Mouse (Mus musculus) hindbrain, embryonic 11.5 days (tissue): ENCODE results near the gene Dock6. TPM values are rescaled to one million over a fixed set of nuclear protein-coding genes. Genes with fewer than 3 reads are reported as not detected.
A peak's percentile ranks its signal among the peaks of the same experiment; 100 is the strongest.

Experiments used
- ATAC-seq: fragments of 200-750 bp; cut with Nextera tagmentation; 2 replicates; pipeline ENCODE4 v1.8.0; 2017; ENCODE audit warnings: mild to moderate bottlenecking, moderate TSS enrichment, moderate library complexity; ENCODE audit not compliant: low FRiP score
- DNase-seq: peaks from one replicate; pipeline ENCODE4 v3.0.0-alpha.2; 2015; ENCODE audit warnings: low spot score
- H3K27ac ChIP-seq: fragments of 300-500 bp; sonication (generic); 2 replicates; pipeline ENCODE4 v1.5.1; 2014; ENCODE audit warnings: mild to moderate bottlenecking, low read depth, low read length
- H3K27me3 ChIP-seq: fragments of 300-500 bp; sonication (generic); 2 replicates; pipeline ENCODE4 v1.6.1; 2014; ENCODE audit warnings: mild to moderate bottlenecking, low read length, moderate library complexity, mixed read lengths; ENCODE audit not compliant: control insufficient read depth, insufficient read depth
- H3K36me3 ChIP-seq: fragments of 300-500 bp; sonication (generic); 2 replicates; pipeline ENCODE4 v1.6.1; 2014; ENCODE audit warnings: mild to moderate bottlenecking, low read length, moderate library complexity, mixed read lengths; ENCODE audit not compliant: control insufficient read depth, insufficient read depth
- H3K4me1 ChIP-seq: fragments of 300-500 bp; sonication (generic); replicated peaks from 2 replicates; pipeline ENCODE4 v1.6.1; 2014; ENCODE audit warnings: low read length, mixed read lengths; ENCODE audit not compliant: control insufficient read depth, insufficient read depth
- H3K4me2 ChIP-seq: fragments of 300-500 bp; sonication (generic); replicated peaks from 2 replicates; pipeline ENCODE4 v1.6.1; 2014; ENCODE audit warnings: mild to moderate bottlenecking, low read depth, low read length
- H3K4me3 ChIP-seq: fragments of 300-500 bp; sonication (generic); 2 replicates; pipeline ENCODE4 v1.5.1; 2014; ENCODE audit warnings: low read depth, low read length
- H3K9ac ChIP-seq: fragments of 300-500 bp; sonication (generic); 2 replicates; pipeline ENCODE4 v1.6.1; 2014; ENCODE audit warnings: low read depth, low read length
- H3K9me3 ChIP-seq: fragments of 300-500 bp; sonication (generic); 2 replicates; pipeline ENCODE4 v1.6.1; 2016; ENCODE audit warnings: low read length; ENCODE audit not compliant: control insufficient read depth
- WGBS: fragments of 180-500 bp; shearing (Covaris S2); extraction: QIAGEN DNeasy Blood & Tissue Kit; methylation state at CpG from one replicate; pipeline ENCODE4 v1.1.7; 2014; 5-methylcytosine and 5-hydroxymethylcytosine counted together
- polyA plus RNA-seq: library from polyadenylated mRNA; unstranded; fragments of >200 nt; fragmentation: Nextera tagmentation; extraction: Ambion mirVana; gene quantifications from 2 replicates; pipeline ENCODE4 v1.2.1, GENCODE M21; 2014

Dock6 gene
- polyA plus RNA-seq, 1 experiment from 2014 or later, result 21.4 TPM

- Histone ChIP-seq H3K9me3 (no peaks in the 10 kb centered on the region), H3K4me3 (peak overlapping the region; percentile 47), H3K4me1 (no peaks in the 10 kb centered on the region), H3K36me3 (peaks cover 2% of the 10 kb centered on the region; the same call in 1 of the 2 replicates), H3K9ac (peak overlapping the region; percentile 40), H3K27ac (0 out of 2 replicates have a peak overlapping the region, but pooled peaks have one; percentile 27), H3K27me3 (no peaks in the 10 kb centered on the region), H3K4me2 (peak overlapping the region; percentile 44)
- ATAC-seq (no peak; the same call in 1 of the 2 replicates), DNase-seq (no peak)
- WGBS, result under 1% methylated on average over 20 of the region's 20 CpGs
Observed at GRCm38 (mm10) chr9:21759718-21760117, 92.7 kb downstream of the Dock6 start.

DNA sequence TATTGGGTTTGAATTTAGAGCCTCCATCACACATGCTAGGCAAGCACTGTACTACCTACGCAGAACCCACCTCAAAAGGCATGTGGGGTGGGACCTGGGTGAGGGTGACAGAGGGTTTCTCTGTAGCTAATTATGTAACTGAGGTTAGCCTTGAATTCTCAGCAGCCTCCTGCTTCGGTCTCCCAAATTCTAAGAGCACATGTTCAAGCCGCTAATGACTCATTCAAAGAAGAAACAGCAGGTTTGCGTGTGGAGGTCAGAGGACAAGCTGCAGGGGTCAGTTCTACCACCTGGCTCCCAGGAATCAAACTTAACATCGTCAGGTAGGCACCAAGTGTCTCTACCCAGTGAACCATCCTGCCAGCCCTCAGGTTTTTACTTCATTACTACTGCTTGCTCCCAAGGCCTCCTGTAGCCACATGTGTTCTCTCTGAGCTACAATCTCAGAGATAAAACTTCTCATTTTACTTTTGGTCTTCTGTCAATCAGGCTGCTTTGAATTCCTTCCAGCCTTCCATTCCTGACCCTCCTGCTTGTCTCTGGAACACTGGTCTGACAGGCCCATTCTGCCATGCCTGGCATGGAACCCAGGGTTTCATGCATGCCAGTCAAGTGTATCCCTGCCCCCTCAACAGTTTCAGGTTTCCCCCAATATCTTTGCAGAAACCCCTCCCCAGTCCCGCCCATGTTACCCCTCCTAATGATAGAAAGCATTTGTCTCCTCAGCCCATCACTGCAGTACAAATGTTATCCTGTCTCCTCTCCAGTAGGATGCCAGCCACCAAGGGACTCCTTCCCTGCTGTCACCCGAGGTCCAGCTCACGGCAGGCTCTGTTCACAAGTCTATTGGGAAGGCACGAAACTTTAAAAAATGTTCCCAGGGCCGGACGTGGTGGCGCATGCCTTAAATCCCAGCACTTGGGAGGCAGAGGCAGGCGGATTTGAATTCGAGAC lies 93.6 kb downstream of the Dock6 start:
- WGBS, result 65% methylated on average over 14 of the region's 14 CpGs
- H3K27me3 ChIP-seq, result no peaks in the 10 kb centered on the region
- peak overlapping the region; percentile 47 for H3K4me3 ChIP-seq
- no peak for ATAC-seq
- H3K4me1 ChIP-seq, result no peaks in the 10 kb centered on the region
- H3K4me2 ChIP-seq, result peak overlapping the region; percentile 44
- no peak for DNase-seq
- H3K36me3 ChIP-seq, result peaks cover 2% of the 10 kb centered on the region; the same call in 1 of the 2 replicates
- H3K9me3 ChIP-seq, result no peaks in the 10 kb centered on the region
- H3K9ac ChIP-seq, result 0 out of 2 replicates have a peak overlapping the region, but pooled peaks have one; percentile 40
- H3K27ac ChIP-seq, result no peak overlapping the region

GRCm38 (mm10) chr9:21754516-21755321 lies 97.7 kb downstream of the Dock6 start:
- ATAC-seq, result no peak
- H3K4me1 ChIP-seq, result no peaks in the 10 kb centered on the region
- H3K27ac ChIP-seq, result no peak overlapping the region

GRCm38 (mm10) chr9:21754003-21754402 lies 98.4 kb downstream of the Dock6 start:
- no peaks in the 10 kb centered on the region for H3K27me3 ChIP-seq
- peaks cover 4% of the 10 kb centered on the region for H3K36me3 ChIP-seq
- DNase-seq, result no peak
- no peaks in the 10 kb centered on the region for H3K9me3 ChIP-seq
- no peak overlapping the region for H3K4me3 ChIP-seq
- H3K9ac ChIP-seq, result no peak overlapping the region
- 90% methylated on average over 2 of the region's 2 CpGs for WGBS
- no peaks in the 10 kb centered on the region for H3K4me1 ChIP-seq
- H3K27ac ChIP-seq, result no peak overlapping the region
- H3K4me2 ChIP-seq, result no peak overlapping the region
- no peak for ATAC-seq

More at GRCm38 (mm10) chr9:21754516-21755321, 97.7 kb downstream of the Dock6 start:
- no peak overlapping the region for H3K4me2 ChIP-seq
- WGBS, result 84% methylated on average over 13 of the region's 13 CpGs
- no peak for DNase-seq
- H3K4me3 ChIP-seq, result no peak overlapping the region
- H3K9ac ChIP-seq, result no peak overlapping the region
- no peaks in the 10 kb centered on the region for H3K27me3 ChIP-seq
- H3K36me3 ChIP-seq, result peaks cover 2% of the 10 kb centered on the region; the same call in 1 of the 2 replicates
- H3K9me3 ChIP-seq, result no peaks in the 10 kb centered on the region

DNA sequence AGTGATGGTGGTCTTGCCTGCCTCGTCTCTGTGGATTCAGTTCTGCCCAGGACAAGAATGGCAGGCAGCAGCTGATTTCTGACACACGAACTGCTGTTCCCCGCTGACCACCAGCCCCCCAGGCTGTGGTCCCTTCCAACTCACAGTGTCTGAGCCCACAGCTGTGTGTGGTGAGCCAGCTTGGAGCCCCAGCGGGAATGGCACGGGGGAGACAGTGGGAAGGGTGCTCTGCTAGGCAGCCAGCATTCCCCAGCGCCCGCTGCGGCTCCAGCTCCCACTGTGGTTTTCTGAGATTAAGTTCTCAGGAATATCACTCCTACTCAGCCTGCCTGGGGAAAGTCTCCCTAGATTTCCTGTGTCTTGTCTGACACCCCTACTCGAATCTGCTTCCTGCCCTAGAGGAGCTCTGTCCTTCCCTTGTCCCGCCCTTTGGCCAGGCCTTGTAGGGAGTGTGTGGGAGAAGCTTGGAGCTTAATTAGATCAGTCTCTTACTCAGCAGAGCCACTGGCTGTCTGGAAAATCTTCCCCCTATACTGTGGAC lies 100.1 kb downstream of the Dock6 start:
- ATAC-seq, result no peak
- no peak overlapping the region for H3K4me3 ChIP-seq
- no peaks in the 10 kb centered on the region for H3K9me3 ChIP-seq
- no peak for DNase-seq
- H3K27ac ChIP-seq, result no peak overlapping the region
- H3K36me3 ChIP-seq, result peaks cover 8% of the 10 kb centered on the region
- 57% methylated on average over 10 of the region's 10 CpGs for WGBS
- no peaks in the 10 kb centered on the region for H3K4me1 ChIP-seq
- no peak overlapping the region for H3K9ac ChIP-seq
- no peaks in the 10 kb centered on the region for H3K27me3 ChIP-seq
- H3K4me2 ChIP-seq, result no peak overlapping the region

DNA sequence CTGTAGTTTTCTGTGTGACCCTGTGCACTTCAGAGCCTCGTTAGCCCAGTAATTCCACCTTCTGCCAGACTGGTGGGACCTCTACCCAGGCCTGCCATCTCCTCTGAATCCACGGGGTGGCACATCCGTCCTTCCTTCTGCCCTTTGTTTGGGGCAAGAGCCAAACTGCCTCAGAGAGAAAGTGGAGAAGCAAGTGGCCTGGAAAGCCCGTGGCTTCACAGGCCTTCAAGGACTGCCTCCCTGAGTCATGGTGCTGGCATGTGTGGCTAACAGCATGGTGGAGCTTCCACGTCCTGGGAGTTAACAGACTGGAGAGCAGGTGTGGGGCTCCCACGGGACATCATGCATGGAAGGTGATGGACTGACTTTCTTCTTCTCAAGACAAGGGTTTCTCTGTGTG lies 101.1 kb downstream of the Dock6 start:
- no peak overlapping the region for H3K9ac ChIP-seq
- no peak overlapping the region for H3K27ac ChIP-seq
- H3K27me3 ChIP-seq, result no peaks in the 10 kb centered on the region
- H3K9me3 ChIP-seq, result no peaks in the 10 kb centered on the region
- H3K4me1 ChIP-seq, result no peaks in the 10 kb centered on the region
- H3K36me3 ChIP-seq, result peaks cover 10% of the 10 kb centered on the region
- 78% methylated on average over 6 of the region's 6 CpGs for WGBS
- DNase-seq, result no peak
- no peak overlapping the region for H3K4me2 ChIP-seq
- H3K4me3 ChIP-seq, result no peak overlapping the region
- ATAC-seq, result no peak

DNA sequence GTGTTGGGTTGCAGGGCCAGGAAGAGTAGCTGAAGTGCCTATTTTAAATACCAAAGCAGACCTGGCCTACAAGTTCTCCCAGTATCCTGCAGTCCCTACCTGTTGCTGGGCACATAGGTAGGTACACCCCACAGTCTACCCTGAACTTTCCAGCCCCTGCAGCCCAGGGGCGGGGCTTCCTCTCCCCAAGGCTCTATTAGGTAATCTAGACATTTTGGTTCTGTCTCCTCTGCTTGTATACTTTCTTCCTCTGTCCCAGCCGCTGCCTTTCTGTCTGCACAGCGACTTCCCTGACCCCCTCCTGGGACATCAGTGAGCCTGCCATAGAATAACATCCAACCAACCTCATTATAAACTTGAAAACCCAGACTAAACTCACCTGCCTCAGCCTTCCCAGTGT lies 102.1 kb downstream of the Dock6 start:
- Histone ChIP-seq H3K4me3 (no peak overlapping the region), H3K4me1 (no peaks in the 10 kb centered on the region), H3K9me3 (no peaks in the 10 kb centered on the region), H3K9ac (no peak overlapping the region), H3K27ac (no peak overlapping the region), H3K36me3 (peaks cover 17% of the 10 kb centered on the region), H3K27me3 (no peaks in the 10 kb centered on the region), H3K4me2 (no peak overlapping the region)
- no peak for DNase-seq
- WGBS, result 67% methylated on average over 3 of the region's 3 CpGs
- ATAC-seq, result no peak
